Mouse (Mus musculus) MEL (cell line): Measurements from ENCODE around the gene Tcf7. TPM values are rescaled to one million over a fixed set of nuclear protein-coding genes. Genes with fewer than 3 reads are reported as not detected.

Experiments used
- DNase-seq: peaks from one replicate; pipeline ENCODE4 v3.0.0; 2011; ENCODE audit warnings: low read depth, low spot score
- H3K27ac ChIP-seq: 2 replicates; pipeline ENCODE4 v1.5.1; 2012; ENCODE audit warnings: low read depth, mild to moderate bottlenecking, control low read depth, low read length, moderate library complexity; ENCODE audit not compliant: control insufficient read depth
- H3K27me3 ChIP-seq, 2 experiments: fragments of 150-350 bp in 1 of 2; sonication (generic) in 1 of 2; 2 replicates each; pipeline ENCODE4 v1.6.1; 2012; ENCODE audit warnings: low read length in 2 of 2, mild to moderate bottlenecking in 2 of 2, improper control_type of control experiment in 1 of 2, moderate library complexity in 1 of 2; ENCODE audit not compliant: insufficient read depth in 2 of 2, control insufficient read depth in 1 of 2
- H3K36me3 ChIP-seq, 2 experiments: 2 replicates each; pipeline ENCODE4 v1.6.1; 2012 to 2014; ENCODE audit warnings: low read length in 2 of 2, improper control_type of control experiment in 1 of 2, inconsistent platforms in 1 of 2, mild to moderate bottlenecking in 1 of 2; ENCODE audit not compliant: insufficient read depth in 2 of 2, control insufficient read depth in 1 of 2
- H3K4me1 ChIP-seq, 2 experiments: fragments of 150-350 bp in 1 of 2; sonication (generic) in 1 of 2; 2 replicates each; pipeline ENCODE4 v1.6.1; 2012; ENCODE audit warnings: low read length in 2 of 2, improper control_type of control experiment in 1 of 2, mild to moderate bottlenecking in 1 of 2; ENCODE audit not compliant: insufficient read depth in 2 of 2, control insufficient read depth in 1 of 2
- H3K4me3 ChIP-seq, 2 experiments: fragments of 150-350 bp in 1 of 2; sonication (generic) in 1 of 2; 2 replicates each; pipeline ENCODE4 v1.5.1; 2012; ENCODE audit warnings: low read depth in 2 of 2, low read length in 2 of 2, mild to moderate bottlenecking in 2 of 2, moderate library complexity in 2 of 2, control low read depth in 1 of 2, improper control_type of control experiment in 1 of 2; ENCODE audit not compliant: control insufficient read depth in 1 of 2, insufficient read depth in 1 of 2
- H3K79me2 ChIP-seq: 2 replicates; pipeline ENCODE4 v1.6.1; 2012; ENCODE audit warnings: mild to moderate bottlenecking, low read length, moderate library complexity; ENCODE audit not compliant: control insufficient read depth, poor library complexity, insufficient read depth
- H3K9ac ChIP-seq: 2 replicates; pipeline ENCODE4 v1.6.1; 2012; ENCODE audit warnings: low read depth, mild to moderate bottlenecking, control low read depth, low read length, moderate library complexity; ENCODE audit not compliant: control insufficient read depth, poor library complexity, severe bottlenecking
- H3K9me3 ChIP-seq: fragments of 150-350 bp; sonication (generic); replicated peaks from 2 replicates; pipeline ENCODE4 v1.6.1; 2012; ENCODE audit warnings: mild to moderate bottlenecking, low read length, improper control_type of control experiment, moderate library complexity; ENCODE audit not compliant: insufficient read depth
- CHD2 ChIP-seq: IDR thresholded peaks from 2 replicates; pipeline ENCODE4 v1.6.1; 2011; ENCODE audit warnings: low read length, improper control_type of control experiment
- CTCF ChIP-seq, 3 experiments: IDR thresholded peaks in 2 of 3; conservative IDR thresholded peaks in 1 of 3; 2 replicates each; pipeline ENCODE4 v1.5.1; 2011 to 2012; ENCODE audit warnings: low read length in 3 of 3, low read depth in 2 of 3, mild to moderate bottlenecking in 2 of 3, improper control_type of control experiment in 1 of 3, inconsistent platforms in 1 of 3, mixed read lengths in 1 of 3, moderate library complexity in 1 of 3; ENCODE audit not compliant: control insufficient read depth in 1 of 3, insufficient read depth in 1 of 3, poor library complexity in 1 of 3, severe bottlenecking in 1 of 3
- E2F4 ChIP-seq: IDR thresholded peaks from 2 replicates; pipeline ENCODE4 v1.6.1; 2011; ENCODE audit warnings: low read depth, low read length, improper control_type of control experiment, borderline replicate concordance
- GABPA ChIP-seq: IDR thresholded peaks from 2 replicates; pipeline ENCODE4 v1.6.1; 2012; ENCODE audit warnings: low read depth, mild to moderate bottlenecking, inconsistent platforms, low read length, improper control_type of control experiment, moderate library complexity
- GATA1 ChIP-seq: IDR thresholded peaks from 2 replicates; pipeline ENCODE4 v1.6.1; 2011; ENCODE audit warnings: low read depth, low read length, improper control_type of control experiment
- HCFC1 ChIP-seq: IDR thresholded peaks from 2 replicates; pipeline ENCODE4 v1.6.1; 2012; ENCODE audit warnings: low read depth, mild to moderate bottlenecking, inconsistent platforms, low read length, improper control_type of control experiment, moderate library complexity
- KAT2A ChIP-seq: conservative IDR thresholded peaks from 2 replicates; pipeline ENCODE4 v1.6.1; 2012; ENCODE audit warnings: low read depth, low read length, improper control_type of control experiment, inconsistent platforms
- MYB ChIP-seq: IDR thresholded peaks from 2 replicates; pipeline ENCODE4 v1.6.1; 2011; ENCODE audit warnings: mild to moderate bottlenecking, low read depth, low read length, improper control_type of control experiment
- MYC ChIP-seq: IDR thresholded peaks from 2 replicates; pipeline ENCODE4 v1.6.1; 2011; ENCODE audit warnings: low read depth, mild to moderate bottlenecking, low read length, improper control_type of control experiment, moderate library complexity
- NELFE ChIP-seq: IDR thresholded peaks from 2 replicates; pipeline ENCODE4 v1.6.1; 2011; ENCODE audit warnings: low read depth, low read length, improper control_type of control experiment
- POLR2A ChIP-seq, 2 experiments: IDR thresholded peaks; 2 replicates each; pipeline ENCODE4 v1.6.1; 2011 to 2012; ENCODE audit warnings: low read length in 2 of 2, mild to moderate bottlenecking in 2 of 2, control low read depth in 1 of 2, improper control_type of control experiment in 1 of 2, low read depth in 1 of 2, moderate library complexity in 1 of 2; ENCODE audit not compliant: control insufficient read depth in 1 of 2, insufficient read depth in 1 of 2, poor library complexity in 1 of 2
- POLR2AphosphoS2 ChIP-seq: IDR thresholded peaks from 2 replicates; pipeline ENCODE4 v1.6.1; 2011; ENCODE audit warnings: low read length, improper control_type of control experiment
- RAD21 ChIP-seq: IDR thresholded peaks from 2 replicates; pipeline ENCODE4 v1.6.1; 2011; ENCODE audit warnings: mild to moderate bottlenecking, low read depth, low read length, improper control_type of control experiment
- SIN3A ChIP-seq: IDR thresholded peaks from 2 replicates; pipeline ENCODE4 v1.6.1; 2012; ENCODE audit warnings: low read length, improper control_type of control experiment, inconsistent platforms
- SMC3 ChIP-seq: IDR thresholded peaks from 2 replicates; pipeline ENCODE4 v1.6.1; 2011; ENCODE audit warnings: low read depth, low read length, improper control_type of control experiment
- TAL1 ChIP-seq: IDR thresholded peaks from 2 replicates; pipeline ENCODE4 v1.6.1; 2012; ENCODE audit warnings: mild to moderate bottlenecking, inconsistent platforms, low read length, moderate library complexity, mixed read lengths
- TBP ChIP-seq: IDR thresholded peaks from 2 replicates; pipeline ENCODE4 v1.8.0; 2011; ENCODE audit warnings: low read depth, low read length, improper control_type of control experiment
- TCF12 ChIP-seq: IDR thresholded peaks from 2 replicates; pipeline ENCODE4 v1.6.1; 2014; ENCODE audit warnings: low read depth, mild to moderate bottlenecking, inconsistent platforms, low read length, improper control_type of control experiment, moderate library complexity
- UBTF ChIP-seq: IDR thresholded peaks from 2 replicates; pipeline ENCODE4 v1.6.1; 2012; ENCODE audit warnings: low read depth, mild to moderate bottlenecking, inconsistent platforms, low read length, improper control_type of control experiment, moderate library complexity, borderline replicate concordance; ENCODE audit not compliant: insufficient read depth
- USF1 ChIP-seq: IDR thresholded peaks from 2 replicates; pipeline ENCODE4 v1.6.1; 2014; ENCODE audit warnings: low read depth, mild to moderate bottlenecking, inconsistent platforms, low read length, improper control_type of control experiment, moderate library complexity
- ZKSCAN1 ChIP-seq: IDR thresholded peaks from 2 replicates; pipeline ENCODE4 v1.6.1; 2012; ENCODE audit warnings: low read depth, mild to moderate bottlenecking, inconsistent platforms, low read length, improper control_type of control experiment, moderate library complexity
- ZMIZ1 ChIP-seq: IDR thresholded peaks from 2 replicates; pipeline ENCODE4 v1.6.1; 2012; ENCODE audit warnings: low read depth, mild to moderate bottlenecking, inconsistent platforms, low read length, improper control_type of control experiment, moderate library complexity
- polyA plus RNA-seq, 2 experiments: library from polyadenylated mRNA; stranded (reverse) in 1 of 2; unstranded in 1 of 2; fragments of >175 nt in 1 of 2; fragments of >200 nt in 1 of 2; gene quantifications; 2 replicates each; pipeline versions ENCODE4 v1.2.1 to v1.2.4; 2012; ENCODE audit warnings: low replicate concordance in 2 of 2, low read depth in 1 of 2; ENCODE audit not compliant: insufficient read length in 2 of 2, insufficient read depth in 1 of 2, missing spikeins in 1 of 2
- total RNA-seq: library from RNA; depleted of rRNA; stranded (reverse); fragments of 300-350 nt; gene quantifications from 2 replicates; pipeline ENCODE4 v1.2.3, GENCODE M21; 2012

Gene Tcf7
- total and polyA plus RNA-seq, 3 experiments = 0.12 to 2.3 TPM; not detected in 1

GRCm38 (mm10) chr11:52275366-52275765, 7.4 kb downstream of the Tcf7 start:
- no peaks in the 10 kb centered on the region for H3K79me2 ChIP-seq
- TF ChIP-seq MYB (no peak), POLR2A (IDR thresholded peaks at IDR 0.05; ENCODE audit: control insufficient read depth in 1 of 2, insufficient read depth in 1 of 2, low read depth in 1 of 2, low read length in 2 of 2, poor library complexity in 1 of 2) (no peak), POLR2AphosphoS2 (no peak)

GRCm38 (mm10) chr11:52274456-52275112, 8.2 kb downstream of the Tcf7 start:
- H3K27ac ChIP-seq = no peak overlapping the region
- H3K9ac ChIP-seq = no peak overlapping the region
- H3K9me3 ChIP-seq = no peaks in the 10 kb centered on the region
- H3K4me1 ChIP-seq = no peaks in the 10 kb centered on the region
- no peak for DNase-seq
- H3K79me2 ChIP-seq = no peaks in the 10 kb centered on the region
- no peaks in the 10 kb centered on the region for H3K27me3 ChIP-seq
- TF ChIP-seq SIN3A = no peak
- no peak for TF ChIP-seq NELFE
- no peak for TF ChIP-seq ZMIZ1
- TF ChIP-seq CHD2 = no peak
- TF ChIP-seq POLR2A (IDR thresholded peaks at IDR 0.05; ENCODE audit: control insufficient read depth in 1 of 2, insufficient read depth in 1 of 2, low read depth in 1 of 2, low read length in 2 of 2, poor library complexity in 1 of 2) = no peak
- TF ChIP-seq E2F4 = no peak
- no peak for TF ChIP-seq USF1
- no peak for TF ChIP-seq TBP
- TF ChIP-seq RAD21 = no peak
- TF ChIP-seq ZKSCAN1 = no peak
- TF ChIP-seq TAL1 = no peak
- no peak for TF ChIP-seq TCF12
- no peak for TF ChIP-seq HCFC1
- no peak for TF ChIP-seq MYC
- no peak for TF ChIP-seq CTCF (IDR thresholded peaks at IDR 0.05 in 2 of 3, conservative IDR thresholded peaks at IDR 0.05 in 1 of 3; ENCODE audit: control insufficient read depth in 1 of 3, insufficient read depth in 1 of 3, low read depth in 2 of 3, low read length in 3 of 3, poor library complexity in 1 of 3, severe bottlenecking in 1 of 3)
- TF ChIP-seq UBTF = no peak
- TF ChIP-seq KAT2A = no peak
- TF ChIP-seq GATA1 = no peak
- TF ChIP-seq GABPA = no peak
- no peak for TF ChIP-seq SMC3
- no peak overlapping the region for H3K4me3 ChIP-seq
- H3K36me3 ChIP-seq = no peaks in the 10 kb centered on the region

More at GRCm38 (mm10) chr11:52275366-52275765, 7.4 kb downstream of the Tcf7 start:
- Histone ChIP-seq H3K27ac (no peak overlapping the region), H3K4me3 (no peak overlapping the region), H3K36me3 (no peaks in the 10 kb centered on the region), H3K27me3 (no peaks in the 10 kb centered on the region), H3K9ac (no peak overlapping the region), H3K9me3 (no peaks in the 10 kb centered on the region), H3K4me1 (no peaks in the 10 kb centered on the region)
- DNase-seq = no peak
